In the genomic region with DNA sequence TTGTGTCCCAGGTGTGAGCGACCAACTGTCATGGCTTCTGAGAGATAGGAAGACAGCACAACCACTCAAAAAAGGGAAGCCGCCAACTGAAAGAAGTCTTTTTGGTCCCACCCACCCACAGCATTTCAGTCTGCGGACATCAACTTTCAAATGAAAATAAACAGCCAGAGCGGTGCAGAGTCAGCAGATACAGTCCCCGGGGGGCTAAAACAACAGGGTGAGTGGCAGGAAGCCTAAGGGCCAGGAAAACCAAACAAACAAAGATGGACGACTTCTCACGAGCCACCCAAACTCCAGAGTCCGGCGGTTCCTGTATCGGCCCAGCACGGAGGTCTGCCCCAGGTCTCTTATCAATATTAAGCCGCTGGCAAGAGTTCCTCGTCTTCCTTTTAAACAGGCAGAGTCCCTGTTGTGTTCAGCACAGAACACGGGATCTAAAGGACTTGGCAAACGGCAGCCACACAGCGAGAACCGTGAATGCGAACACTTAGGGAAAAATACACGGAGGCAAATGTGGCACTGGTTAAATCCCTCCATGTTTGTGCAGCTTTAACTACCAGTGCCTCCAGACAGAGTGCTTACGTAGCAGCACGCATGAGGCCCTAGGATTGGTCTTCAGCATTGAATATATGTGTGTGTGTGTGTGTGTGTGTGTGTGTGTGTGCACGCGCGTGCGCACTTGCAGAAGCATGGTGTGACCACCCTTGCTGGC, we compare ENCODE assay signal across 8 mouse cellular contexts. TPM values are rescaled to one million over a fixed set of nuclear protein-coding genes. Genes with fewer than 3 reads are reported as not detected.
DNase-seq lines count a peak whose midpoint lies in the region; ATAC-seq lines count a peak whose summit lies in the region.

No protein-coding gene starts in this region.

- H3K9ac ChIP-seq in intestine, embryonic 16.5 days (ENCODE audit: low read depth, low read length) = peak overlapping the region; percentile 48; the same call in 1 of the 2 replicates
- peak overlapping the region; percentile 22; the same call in 1 of the 2 replicates for H3K9ac ChIP-seq in lung, embryonic 15.5 days

- H3K9me3 ChIP-seq in embryonic facial prominence, embryonic 10.5 days = no peaks in the 10 kb centered on the region
- H3K9me3 ChIP-seq in intestine, embryonic 16.5 days (ENCODE audit: control insufficient read depth, low read length) = no peaks in the 10 kb centered on the region
- no peaks in the 10 kb centered on the region for H3K9me3 ChIP-seq in lung, embryonic 15.5 days

- H3K4me3 ChIP-seq in embryonic facial prominence, embryonic 10.5 days = peak overlapping the region; percentile 6
- H3K4me3 ChIP-seq in intestine, embryonic 16.5 days (ENCODE audit: low read length) = 0 out of 2 replicates have a peak overlapping the region, but pooled peaks have one; percentile 8
- peak overlapping the region; percentile 35 for H3K4me3 ChIP-seq in lung, embryonic 15.5 days

- WGBS in embryonic facial prominence, embryonic 10.5 days = 64% methylated on average over 25 of the region's 25 CpGs
- 53% methylated on average over 25 of the region's 25 CpGs for WGBS in intestine, embryonic 16.5 days
- 22% methylated on average over 25 of the region's 25 CpGs for WGBS in lung, embryonic 15.5 days

- H3K4me1 ChIP-seq in embryonic facial prominence, embryonic 10.5 days = peaks cover 31% of the 10 kb centered on the region
- no peaks in the 10 kb centered on the region for H3K4me1 ChIP-seq in intestine, embryonic 16.5 days (ENCODE audit: control insufficient read depth, insufficient read depth, low read length)
- no peaks in the 10 kb centered on the region for H3K4me1 ChIP-seq in lung, embryonic 15.5 days

- peak overlapping the region; percentile 57 for H3K27ac ChIP-seq in embryonic facial prominence, embryonic 10.5 days (replicated peaks)
- H3K27ac ChIP-seq in intestine, embryonic 16.5 days (ENCODE audit: low read length) = no peak overlapping the region
- H3K27ac ChIP-seq in lung, embryonic 15.5 days = no peak overlapping the region; the same call in 1 of the 2 replicates

- DNase-seq in T-cell, adult 2 months (ENCODE audit: low spot score) = peak; percentile 8
- DNase-seq in embryonic facial prominence, embryonic 10.5 days (ENCODE audit: low spot score) = peak; percentile 44
- no peak for DNase-seq in cerebellum, postnatal 4 days (ENCODE audit: low spot score in 2 of 2)
- DNase-seq in urinary bladder, postnatal 36 days (ENCODE audit: low spot score in 2 of 2) = no peak
- no peak for DNase-seq in urinary bladder, adult 2 months (ENCODE audit: low spot score)

- no peaks in the 10 kb centered on the region for H3K27me3 ChIP-seq in embryonic facial prominence, embryonic 10.5 days (replicated peaks; ENCODE audit: low read depth, poor library complexity, severe bottlenecking)
- no peaks in the 10 kb centered on the region for H3K27me3 ChIP-seq in intestine, embryonic 16.5 days (replicated peaks; ENCODE audit: control insufficient read depth, insufficient read depth, low read length)
- no peaks in the 10 kb centered on the region for H3K27me3 ChIP-seq in lung, embryonic 15.5 days

- ATAC-seq in intestine, embryonic 16.5 days = no peak
- peak; percentile 70; the same call in 1 of the 2 replicates for ATAC-seq in lung, embryonic 15.5 days (ENCODE audit: borderline replicate concordance, extremely low read depth, low FRiP score, low TSS enrichment)
- ATAC-seq in cerebellum, adult (ENCODE audit: insufficient number of reproducible peaks, low FRiP score, low TSS enrichment) = no peak

- peak overlapping the region; percentile 35 for H3K4me2 ChIP-seq in intestine, embryonic 16.5 days (ENCODE audit: low read depth, low read length)
- H3K4me2 ChIP-seq in lung, embryonic 15.5 days = peak overlapping the region; percentile 57

- no peaks in the 10 kb centered on the region for H3K36me3 ChIP-seq in embryonic facial prominence, embryonic 10.5 days (replicated peaks)
- no peaks in the 10 kb centered on the region for H3K36me3 ChIP-seq in intestine, embryonic 16.5 days (ENCODE audit: control insufficient read depth, insufficient read depth, low read length)
- no peaks in the 10 kb centered on the region for H3K36me3 ChIP-seq in lung, embryonic 15.5 days

RNA-seq across cellular contexts. Expression of gene Cryl1, which starts 53.4 kb away (rescaled TPM):
- polyA plus RNA-seq in embryonic facial prominence, embryonic 10.5 days (2016; fragmentation: Nextera tagmentation; extraction: Ambion mirVana) = 8.0 and 9.2 TPM in 2 replicates
- 139 and 156 TPM in 2 replicates for polyA plus RNA-seq in intestine, embryonic 16.5 days (2015; fragmentation: Nextera tagmentation; extraction: Ambion mirVana)
- polyA plus RNA-seq in lung, embryonic 15.5 days (2015; fragmentation: Nextera tagmentation; extraction: Ambion mirVana) = 27.0 and 27.4 TPM in 2 replicates
- 52.6 and 67.9 TPM in 2 replicates for polyA plus RNA-seq in urinary bladder, adult 2 months (2012; rRNA removed)

Comparison
In these comparisons a context has a peak if more than half of its experiments do, and no peak if none do; other contexts are left out.
1. DNase-seq: peak in T-cell, adult 2 months (single experiment) and embryonic facial prominence, embryonic 10.5 days (single experiment); none in cerebellum, postnatal 4 days (0 of 2), urinary bladder, postnatal 36 days (0 of 2) and urinary bladder, adult 2 months (single experiment).
2. Peak in every context shown above with its lines, with median percentiles within 50 percentile points of each other: H3K4me3 ChIP-seq.